Mouse (Mus musculus) kidney, adult 9 months (tissue): Measurements from ENCODE around the gene Slc22a6.

Source experiments
- DNase-seq: peaks from one replicate; pipeline ENCODE4 v3.0.0; 2022

The Slc22a6 gene

GRCm38 (mm10) chr19:8611358-8612123 is 6.3 kb upstream of the Slc22a6 start:
- DNase-seq: peak; percentile 85

- peak; percentile 92 for DNase-seq
Measured at GRCm38 (mm10) chr19:8613111-8613510, 4.7 kb upstream of the Slc22a6 start.

- DNase-seq: no peak
Measured at GRCm38 (mm10) chr19:8614343-8614742, 3.5 kb upstream of the Slc22a6 start.

GRCm38 (mm10) chr19:8616314-8616713 is 1.5 kb upstream of the Slc22a6 start:
- DNase-seq: no peak

- peak; percentile 65 for DNase-seq
Measured at GRCm38 (mm10) chr19:8621098-8621497, 3.3 kb downstream of the Slc22a6 start.

GRCm38 (mm10) chr19:8630249-8630648 is 12.4 kb downstream of the Slc22a6 start:
- DNase-seq: peak; percentile 91

- peak; percentile 85 for DNase-seq
Measured at GRCm38 (mm10) chr19:8630826-8631225, 13.0 kb downstream of the Slc22a6 start.

- peak; percentile 7 for DNase-seq
Measured at GRCm38 (mm10) chr19:8632029-8632428, 14.2 kb downstream of the Slc22a6 start.

- no peak for DNase-seq
Measured at GRCm38 (mm10) chr19:8642086-8642485, 24.2 kb downstream of the Slc22a6 start.

- peak; percentile 64 for DNase-seq
Measured at GRCm38 (mm10) chr19:8646393-8646792, 28.6 kb downstream of the Slc22a6 start.

- no peak for DNase-seq
Measured at GRCm38 (mm10) chr19:8655833-8656232, 38.0 kb downstream of the Slc22a6 start.

GRCm38 (mm10) chr19:8656341-8656740 is 38.5 kb downstream of the Slc22a6 start:
- peak; percentile 42 for DNase-seq

GRCm38 (mm10) chr19:8661821-8662307 is 44.0 kb downstream of the Slc22a6 start:
- DNase-seq: no peak

- peak; percentile 58 for DNase-seq
Measured at GRCm38 (mm10) chr19:8662337-8662736, 44.5 kb downstream of the Slc22a6 start.

GRCm38 (mm10) chr19:8663360-8663839 is 45.6 kb downstream of the Slc22a6 start, which contains the start of gene Chrm1:
TSS of gene Chrm1 (plus strand) at chr19:8663789.
- no peak for DNase-seq

- no peak for DNase-seq
Measured at GRCm38 (mm10) chr19:8663911-8664421, 46.1 kb downstream of the Slc22a6 start.

GRCm38 (mm10) chr19:8664859-8665258 is 47.0 kb downstream of the Slc22a6 start:
- DNase-seq: no peak

GRCm38 (mm10) chr19:8665746-8666145 is 47.9 kb downstream of the Slc22a6 start:
- no peak for DNase-seq

- DNase-seq: no peak
Measured at GRCm38 (mm10) chr19:8672859-8673258, 55.0 kb downstream of the Slc22a6 start.

GRCm38 (mm10) chr19:8673336-8674063 is 55.7 kb downstream of the Slc22a6 start:
- no peak for DNase-seq
